Mouse (Mus musculus): Measurements from ENCODE around the gene Prpf6.

- TF ChIP-seq FLI1 (IDR thresholded peaks at IDR 0.05; ENCODE audit: low read length), result no peak
- TF ChIP-seq GATA1 (IDR thresholded peaks at IDR 0.05; ENCODE audit: borderline replicate concordance, low read length), result no peak
These were observed 10.1 kb downstream of the Prpf6 start for GRCm38 (mm10) chr2:181601751-181602145.

Data from megakaryocyte, embryonic 14.5 days (primary cell).